Mouse (Mus musculus): Measurements from ENCODE around the gene Rad51b.

The Rad51b gene

DNA sequence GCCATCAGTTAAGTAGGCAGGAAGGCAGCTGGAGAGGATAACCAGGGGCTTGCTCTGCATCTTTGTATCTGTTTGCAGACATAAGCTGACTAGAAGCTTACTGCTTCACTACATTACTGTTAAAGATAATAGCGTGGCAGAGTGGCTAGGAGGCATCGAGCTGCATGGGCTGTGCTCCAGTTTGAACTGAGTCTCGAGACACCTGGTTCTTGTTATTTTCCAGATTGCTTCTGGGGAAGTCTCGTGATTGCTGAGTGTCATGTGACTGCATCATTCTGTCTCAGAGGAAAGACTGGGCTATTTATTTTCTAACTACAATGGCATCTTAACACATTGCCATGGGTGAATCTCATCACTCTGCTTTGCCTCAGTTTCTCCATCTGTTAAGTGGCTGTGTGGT lies 80.8 kb downstream of the Rad51b start:
- in situ Hi-C loops (cut with MboI, MseI), result no loop called here

DNA sequence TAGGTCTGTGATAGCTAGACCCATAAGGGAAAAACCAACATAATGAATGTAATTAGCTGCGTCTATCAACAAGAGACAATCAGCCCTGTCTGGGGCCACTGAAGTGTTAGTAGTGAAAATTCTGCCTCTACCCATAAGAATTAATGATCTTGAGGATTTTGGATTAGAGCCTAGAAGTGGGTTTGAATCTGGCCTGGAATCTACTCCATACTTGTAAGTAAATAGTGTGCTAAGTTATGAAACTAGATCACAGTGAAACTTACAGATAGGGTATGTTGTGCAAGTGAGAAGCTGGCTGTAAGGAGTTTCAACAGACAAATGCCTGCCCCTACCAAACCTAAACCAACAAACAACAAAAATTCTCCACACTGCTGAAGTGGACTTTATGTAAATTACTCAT lies 83.1 kb downstream of the Rad51b start:
- in situ Hi-C loops (cut with MboI, MseI), result no loop called here

DNA sequence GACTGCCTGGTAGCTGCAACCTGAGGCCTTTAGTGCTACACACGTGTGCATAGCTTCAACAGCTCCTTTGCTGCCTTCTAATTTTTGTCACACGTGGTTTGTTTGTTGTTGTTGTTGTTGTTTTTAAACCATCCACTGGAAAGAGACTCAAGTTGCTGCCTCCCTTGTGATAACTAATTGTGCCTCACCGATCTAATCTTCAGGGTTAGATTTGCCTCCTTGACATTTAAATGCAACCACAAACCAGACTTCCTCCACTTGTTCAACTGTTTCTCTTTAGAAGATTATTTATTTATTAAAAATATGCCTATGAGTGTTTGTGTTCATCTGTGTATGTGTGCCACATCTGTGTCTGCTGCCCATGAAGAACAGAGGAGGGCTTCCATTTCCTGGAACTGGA lies 84.4 kb downstream of the Rad51b start:
- in situ Hi-C loops (cut with MboI, MseI), result no loop called here

DNA sequence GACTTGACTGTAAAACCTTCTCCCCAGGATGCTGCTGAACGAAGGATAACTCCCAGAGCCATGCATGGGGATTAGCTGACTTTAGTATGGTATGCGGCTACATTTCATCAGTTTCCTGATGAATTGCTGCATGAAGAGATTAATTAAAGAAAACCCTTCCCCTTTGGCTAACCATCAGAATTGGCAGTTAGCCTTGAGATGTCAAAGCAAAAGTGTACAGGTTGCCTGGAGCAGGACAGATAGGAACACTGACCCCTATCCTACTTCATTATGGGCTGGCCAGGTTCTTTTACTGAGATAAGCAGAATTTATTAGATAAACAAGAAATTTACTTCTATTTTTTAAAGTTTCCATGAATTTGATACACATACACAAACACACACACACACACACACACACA lies 85.3 kb downstream of the Rad51b start:
- in situ Hi-C loops (cut with MboI, MseI), result no loop called here

DNA sequence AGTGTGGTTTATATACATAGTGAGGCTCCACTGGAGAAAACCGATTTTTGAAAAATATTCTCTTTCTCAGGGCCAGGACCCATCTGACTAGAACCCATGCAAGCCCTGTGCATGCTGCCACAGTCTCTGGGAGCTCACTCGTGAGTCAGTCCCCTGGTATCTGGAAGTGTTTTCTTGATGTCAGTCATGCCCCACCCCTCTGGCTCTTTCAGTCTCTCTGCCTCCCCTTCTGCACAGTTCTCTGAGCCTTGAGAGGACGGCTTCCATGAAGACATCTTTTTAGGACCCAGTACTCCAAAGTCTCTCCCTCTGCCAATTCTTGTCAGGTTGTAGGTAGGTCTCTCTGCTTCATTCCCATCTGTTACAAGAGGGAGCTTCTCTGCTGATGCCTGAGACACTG lies 86.5 kb downstream of the Rad51b start:
- in situ Hi-C loops (cut with MboI, MseI), result no loop called here

DNA sequence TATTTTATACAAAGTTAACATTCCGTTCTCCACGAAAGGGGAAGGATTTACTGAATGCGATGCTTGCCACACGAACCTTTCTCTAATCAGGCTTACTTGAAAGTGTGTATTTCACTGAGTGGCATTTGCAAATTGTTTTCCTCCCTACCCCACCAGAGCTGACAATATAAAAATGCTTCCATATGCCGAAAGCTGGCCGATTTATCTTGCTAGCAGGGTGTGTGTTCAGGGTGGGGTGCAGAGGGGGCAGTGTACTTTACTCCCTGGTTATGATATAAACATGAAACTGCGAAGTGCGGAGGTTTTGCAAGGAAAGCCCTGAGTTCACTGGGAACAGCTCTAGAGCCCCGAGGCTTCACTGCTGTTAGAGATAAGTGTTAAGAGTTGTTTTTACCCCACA lies 87.7 kb downstream of the Rad51b start:
- in situ Hi-C loops (cut with MboI, MseI), result no loop called here

DNA sequence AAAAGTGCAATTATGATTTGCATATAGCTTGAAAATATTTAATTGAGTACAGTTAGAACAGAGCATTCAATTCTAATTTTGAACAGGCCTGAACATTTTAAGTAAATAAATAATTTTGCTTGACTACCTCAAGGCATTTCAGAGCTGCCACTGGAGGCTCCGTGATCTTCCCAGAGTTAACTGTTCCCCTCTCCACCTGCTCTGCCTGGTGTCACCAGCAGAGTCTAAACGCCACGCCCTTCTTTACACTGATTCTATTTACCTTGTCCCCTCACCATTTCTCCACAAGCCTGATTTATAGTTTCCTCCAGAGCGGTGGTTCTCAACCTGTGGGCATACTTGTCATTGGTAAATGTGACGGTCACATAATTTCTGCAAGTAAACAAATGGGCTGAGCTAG lies 88.1 kb downstream of the Rad51b start:
- in situ Hi-C loops (cut with MboI, MseI), result no loop called here

DNA sequence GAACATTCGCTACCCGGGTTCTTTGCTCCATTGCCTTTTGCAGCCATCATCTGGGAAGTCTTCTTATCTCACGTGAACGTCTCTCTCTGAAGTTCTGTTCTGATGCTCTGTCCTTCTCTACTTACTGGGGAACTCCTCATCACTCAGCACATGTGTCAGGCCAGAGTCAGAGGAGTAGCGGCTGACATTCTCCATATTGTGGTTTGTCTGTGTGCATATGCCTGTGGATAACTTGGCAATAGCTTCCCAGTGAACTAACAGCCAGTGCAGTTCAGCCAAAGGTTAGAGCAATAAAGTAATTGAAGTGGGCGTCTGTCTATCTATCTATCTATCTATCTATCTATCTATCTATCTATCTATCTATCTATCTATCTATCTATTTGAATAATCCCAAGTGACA lies 90.8 kb downstream of the Rad51b start:
- in situ Hi-C loops (cut with MboI, MseI), result no loop called here

DNA sequence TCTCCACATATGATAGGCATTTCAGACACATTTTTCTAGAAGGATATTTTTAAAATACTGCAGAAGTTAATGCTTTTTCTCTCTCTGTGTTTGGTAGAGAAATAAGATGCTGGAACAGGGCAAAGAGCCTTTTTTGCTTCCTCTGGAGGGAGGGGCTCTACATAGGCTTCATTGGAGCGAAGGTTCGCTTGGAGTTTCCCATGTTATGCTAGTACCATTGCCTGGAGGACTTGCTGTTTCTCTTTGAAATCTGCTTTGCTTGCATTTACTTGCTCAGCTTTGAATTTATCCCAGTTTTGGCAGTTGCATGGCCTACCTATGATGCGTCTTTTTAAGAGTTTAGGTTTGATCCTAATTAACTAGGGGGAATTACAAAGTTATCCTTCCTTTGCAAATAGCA lies 92.2 kb downstream of the Rad51b start:
- in situ Hi-C loops (cut with MboI, MseI), result no loop called here

DNA sequence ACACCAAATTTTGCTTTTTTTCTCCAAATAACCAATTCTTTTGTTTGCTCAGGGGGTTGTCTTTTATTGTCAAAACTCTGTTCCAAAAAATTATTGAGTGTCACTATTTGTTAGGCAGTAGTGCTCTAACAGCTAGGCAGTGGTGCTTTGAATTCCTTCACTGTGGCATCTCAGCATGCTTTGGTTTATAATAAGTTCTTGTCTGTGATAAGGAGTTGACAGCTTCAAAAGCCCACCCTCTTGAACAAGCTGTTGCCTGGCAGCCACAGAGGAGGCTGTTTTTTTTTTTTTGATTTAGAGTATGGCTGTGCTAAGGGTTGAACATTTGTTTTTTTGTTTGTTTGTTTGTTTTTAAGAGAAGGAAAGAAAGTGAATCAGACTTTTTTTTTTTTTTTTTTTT lies 92.9 kb downstream of the Rad51b start:
- in situ Hi-C loops (cut with MboI, MseI), result no loop called here

DNA sequence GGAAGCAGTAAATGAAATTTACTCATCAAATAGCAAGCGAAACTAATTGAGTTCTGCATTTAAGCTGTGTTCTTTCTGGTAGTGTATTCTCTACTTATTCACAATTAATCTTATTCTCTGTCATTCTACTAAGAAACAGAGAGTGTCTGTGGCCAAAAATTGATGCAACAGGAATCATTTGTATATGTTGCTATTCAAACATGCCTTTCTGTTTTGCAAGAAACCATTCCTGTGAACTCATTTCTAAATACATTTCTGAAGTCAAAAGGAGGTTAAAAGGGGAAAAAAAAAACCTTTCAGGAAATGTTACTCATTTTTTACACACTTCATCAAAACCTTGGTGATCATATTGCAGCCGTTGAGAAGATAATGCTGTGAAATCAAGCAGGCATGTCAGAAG lies 96.6 kb downstream of the Rad51b start:
- in situ Hi-C loops (cut with MboI, MseI), result no loop called here

DNA sequence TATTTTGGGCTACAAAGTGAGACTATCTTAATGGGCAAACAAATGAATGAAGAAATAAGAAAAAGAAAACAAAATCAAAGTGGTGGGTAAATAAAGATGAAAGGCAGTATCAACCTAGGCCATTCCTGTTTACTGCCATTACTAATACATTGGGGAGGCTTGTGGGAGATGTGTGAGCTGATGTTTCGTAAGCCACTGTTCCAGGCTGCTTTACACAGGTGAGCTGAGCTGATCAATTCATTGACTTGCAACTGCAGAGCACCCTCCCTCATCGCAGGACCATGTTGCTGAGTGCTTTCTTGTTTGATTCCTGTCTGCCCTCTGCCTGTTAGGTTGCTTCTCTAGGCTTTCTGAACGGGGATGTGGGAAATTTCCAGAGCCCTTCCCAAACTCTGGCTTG lies 106.9 kb downstream of the Rad51b start:
- in situ Hi-C loops (cut with MboI, MseI), result no loop called here

DNA sequence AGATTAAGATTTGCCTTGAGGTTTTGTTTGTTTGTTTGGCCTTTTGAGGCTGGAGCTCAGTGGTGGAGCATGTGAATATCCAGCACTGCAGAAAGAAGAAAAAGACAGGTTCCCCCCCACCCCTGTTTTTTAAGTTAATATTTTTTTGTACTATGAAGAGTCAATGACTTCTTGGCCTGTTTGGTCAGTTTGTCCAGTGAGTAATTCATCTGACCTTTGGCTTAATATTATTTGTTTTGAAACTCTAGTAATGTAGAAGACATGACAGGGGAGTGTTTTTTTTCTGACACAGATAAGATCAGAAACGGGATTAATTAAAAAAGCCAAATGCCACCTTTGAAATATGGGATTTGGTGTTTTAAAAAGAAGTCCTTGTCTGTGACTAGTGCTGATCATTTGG lies 107.4 kb downstream of the Rad51b start:
- in situ Hi-C loops (cut with MboI, MseI), result no loop called here

DNA sequence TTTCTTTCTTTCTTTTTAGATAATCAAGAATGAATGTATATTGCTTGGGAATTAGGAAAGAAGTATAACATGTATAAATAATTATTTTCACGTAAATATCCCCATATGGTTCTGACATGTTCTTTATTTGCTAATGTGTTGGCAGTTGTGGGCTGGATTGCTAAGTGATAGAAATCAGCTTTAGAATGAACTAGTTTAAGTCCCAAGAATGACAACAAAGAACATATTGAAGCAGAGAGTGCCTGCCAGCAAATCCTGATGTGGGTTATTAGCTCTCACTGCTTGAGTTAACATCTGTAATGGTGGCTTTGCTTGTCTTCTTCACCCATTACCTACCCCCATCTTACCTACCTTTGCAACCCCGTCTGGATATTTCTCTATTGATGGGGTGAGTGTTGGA lies 111.6 kb downstream of the Rad51b start:
- in situ Hi-C loops (cut with MboI, MseI), result no loop called here

DNA sequence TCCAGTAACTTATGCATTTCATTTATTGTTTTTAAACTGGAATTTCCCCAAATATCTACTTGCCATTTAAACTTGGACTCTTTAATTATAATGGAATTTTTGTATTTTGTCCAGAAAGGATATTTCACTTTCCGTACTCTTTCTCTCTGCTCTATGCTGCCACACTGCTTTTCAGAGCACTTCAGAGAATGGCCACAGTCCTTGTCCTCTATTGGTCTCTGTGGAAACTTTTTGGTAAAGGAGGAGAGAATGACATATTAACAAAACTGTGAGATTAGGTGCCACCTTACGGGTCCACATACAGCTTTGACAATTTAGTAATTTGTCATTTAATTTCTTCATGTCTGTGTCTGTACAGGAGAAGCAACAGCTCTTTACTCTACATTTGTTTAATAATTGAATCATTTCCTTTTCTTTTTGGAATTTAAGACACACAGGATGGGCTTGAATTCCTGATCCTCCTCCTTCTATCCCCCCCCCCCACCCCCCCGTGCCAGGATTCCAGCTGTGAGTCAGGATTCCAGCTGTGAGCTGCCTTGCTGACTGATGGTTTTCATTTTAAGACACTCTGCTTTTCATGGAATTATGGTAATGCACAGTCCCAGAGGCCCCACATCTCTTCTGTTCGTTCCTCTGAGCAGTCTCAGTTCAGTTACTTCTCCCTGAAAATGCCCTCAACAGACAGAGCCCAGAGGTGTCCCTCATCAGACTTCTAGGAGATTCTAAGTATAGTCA lies 112.2 kb downstream of the Rad51b start:
- in situ Hi-C loops (cut with MboI, MseI), result no loop called here

DNA sequence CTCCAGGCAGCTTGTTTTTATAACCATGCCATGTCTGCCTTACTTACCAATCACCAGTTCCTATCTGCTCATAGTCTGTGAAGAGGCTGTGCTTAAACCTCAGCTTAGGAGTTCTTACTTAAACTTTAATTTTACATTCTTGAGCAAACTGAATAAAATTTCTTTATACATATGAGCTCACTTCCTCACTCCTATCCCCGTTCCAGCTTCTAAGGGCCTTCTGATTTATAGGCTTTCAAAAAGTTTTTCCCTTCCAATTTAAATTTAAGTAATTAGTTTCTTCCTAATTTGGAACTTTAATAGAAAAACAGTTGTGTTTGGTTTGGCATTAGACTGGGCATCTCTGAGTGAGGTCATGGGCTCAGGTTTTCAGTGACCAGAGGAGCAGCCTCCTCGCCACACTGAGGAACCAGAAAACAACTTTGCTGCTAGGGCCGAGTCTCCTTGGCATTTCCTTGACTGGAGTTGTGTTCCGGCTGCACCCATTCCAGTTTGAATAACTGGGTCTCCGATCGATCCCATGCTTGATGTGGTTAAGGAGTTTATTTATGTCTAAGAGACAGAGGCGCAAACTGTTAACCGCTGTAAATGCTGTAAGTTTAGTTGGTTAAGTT lies 115.9 kb downstream of the Rad51b start:
- in situ Hi-C loops (cut with MboI, MseI), result no loop called here

DNA sequence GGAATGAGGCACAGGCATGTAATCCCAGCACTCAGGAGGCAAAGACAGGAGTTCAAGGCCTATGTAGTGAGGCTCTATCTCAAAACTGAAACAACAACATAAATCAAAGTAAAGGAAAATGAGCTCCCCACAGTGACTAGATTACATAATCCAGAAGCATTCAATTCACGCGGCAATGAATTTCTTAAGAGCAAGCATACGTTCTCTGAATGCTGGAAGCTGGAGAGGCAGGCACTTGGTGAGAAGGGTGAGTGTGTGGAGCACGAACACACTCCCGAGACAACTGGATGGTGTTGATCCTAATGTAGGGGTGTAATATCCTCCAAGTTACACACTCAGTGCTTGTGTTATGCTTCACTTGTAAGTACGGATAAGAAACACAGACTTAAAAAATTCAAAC lies 120.3 kb downstream of the Rad51b start:
- in situ Hi-C loops (cut with MboI, MseI), result no loop called here

DNA sequence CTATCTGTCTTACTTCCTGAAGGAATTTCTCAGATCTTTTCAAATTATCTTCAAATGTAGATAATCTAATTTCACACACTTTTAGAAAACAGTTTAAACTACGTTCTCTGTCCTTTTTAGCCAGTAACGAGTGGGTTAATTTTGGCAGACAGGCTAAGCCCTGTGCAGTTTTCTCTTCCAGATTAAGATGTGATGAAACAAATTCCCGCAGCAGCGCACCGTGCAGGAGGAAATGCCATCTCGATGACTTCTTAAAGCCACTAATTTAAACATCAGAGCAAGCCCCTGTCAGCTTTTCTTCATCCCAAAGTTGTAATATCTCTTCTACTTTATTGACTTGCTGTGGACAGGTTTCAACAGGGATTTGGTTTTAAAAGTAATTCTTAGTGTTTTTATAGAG lies 123.5 kb downstream of the Rad51b start:
- in situ Hi-C loops (cut with MboI, MseI), result no loop called here

DNA sequence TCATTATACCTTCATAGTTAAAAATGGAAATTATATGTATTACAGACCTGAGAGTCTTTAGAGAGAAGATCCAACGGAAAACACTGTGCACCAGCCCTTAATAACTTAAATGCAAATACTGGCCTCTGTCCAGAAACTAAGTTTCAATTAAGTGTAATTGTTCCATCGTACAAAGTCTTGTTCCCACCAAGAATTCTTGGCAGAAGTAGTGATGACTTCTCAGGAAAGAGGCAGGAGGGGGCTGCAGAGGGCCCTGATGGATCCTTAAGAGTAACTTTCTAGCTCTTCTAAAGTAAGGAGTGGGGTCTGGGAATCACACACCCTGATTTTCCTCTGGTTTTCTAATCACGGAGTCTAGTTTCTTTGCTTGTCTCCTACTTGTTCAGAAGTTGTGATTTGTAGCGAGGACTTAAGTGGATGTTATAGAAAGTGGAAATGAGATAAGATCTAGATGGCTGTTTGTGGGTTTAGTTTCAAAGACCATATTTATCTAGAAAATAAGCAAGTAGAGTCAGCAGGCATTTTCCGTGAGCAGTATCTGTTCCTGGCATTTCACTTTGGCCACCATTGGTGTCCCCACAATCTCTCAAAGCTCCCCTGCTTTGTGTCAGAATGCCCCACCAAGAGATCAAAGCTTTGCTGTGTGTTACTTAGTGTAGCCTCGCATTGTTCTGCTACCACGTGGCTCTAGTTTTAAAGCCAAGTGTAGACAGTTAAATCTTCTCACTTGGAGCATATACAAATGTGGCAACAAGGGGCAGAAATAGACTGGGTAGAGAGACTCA lies 132.6 kb downstream of the Rad51b start:
- in situ Hi-C loops (cut with MboI, MseI), result no loop called here

DNA sequence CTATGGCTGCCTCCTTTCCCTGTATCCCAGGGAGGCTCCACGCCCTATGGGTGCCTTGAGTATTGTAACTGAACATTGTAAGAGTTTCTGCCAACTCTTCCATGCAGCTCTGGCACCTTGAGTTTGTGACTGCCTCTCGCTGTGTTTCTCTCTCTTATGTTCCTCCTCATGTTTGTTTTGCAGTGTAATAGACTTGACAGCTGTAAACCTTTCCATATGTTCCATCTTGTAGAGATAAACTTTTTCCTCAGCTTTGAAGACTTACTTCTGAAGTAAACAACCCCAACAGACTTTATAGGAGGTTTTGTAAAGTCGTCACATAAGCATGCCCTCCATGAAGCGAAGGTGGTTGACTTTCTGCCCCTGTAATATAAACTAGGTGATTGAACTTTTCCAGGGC lies 134.1 kb downstream of the Rad51b start:
- in situ Hi-C loops (cut with MboI, MseI), result no loop called here

DNA sequence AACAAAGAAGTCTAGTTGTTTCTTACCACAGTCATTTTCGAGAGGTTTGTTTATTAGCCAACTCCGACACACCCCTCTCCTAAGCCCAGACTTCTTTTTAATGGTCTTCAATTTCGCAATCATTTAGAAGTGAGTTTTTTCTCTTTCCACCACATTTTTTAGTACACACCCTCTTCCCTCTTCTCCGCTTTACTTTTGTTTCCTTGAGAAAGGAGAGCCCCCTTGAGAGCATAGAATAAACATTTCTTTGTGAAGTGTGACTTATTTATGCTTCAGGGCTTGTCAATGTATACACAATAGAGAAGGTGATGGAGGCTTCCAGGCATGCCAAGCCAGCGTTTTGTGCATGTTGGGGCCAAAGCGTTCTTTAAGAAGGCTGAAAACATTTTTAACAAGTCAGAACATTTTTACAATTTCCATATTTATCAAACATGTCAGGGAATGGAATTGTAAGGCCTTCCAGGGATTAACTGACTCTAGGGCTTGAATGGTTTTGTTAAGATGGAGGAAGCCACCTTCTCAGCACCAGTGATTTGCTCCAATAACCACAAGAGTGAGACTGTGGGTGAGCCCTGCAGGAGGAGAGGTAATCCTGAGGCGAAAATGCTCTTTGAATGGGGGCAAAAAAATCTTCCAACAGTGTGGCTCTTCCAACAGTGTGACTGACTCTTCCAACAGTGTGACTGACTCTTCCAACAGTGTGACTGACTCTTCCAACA lies 136.8 kb downstream of the Rad51b start:
- in situ Hi-C loops (cut with MboI, MseI), result no loop called here

DNA sequence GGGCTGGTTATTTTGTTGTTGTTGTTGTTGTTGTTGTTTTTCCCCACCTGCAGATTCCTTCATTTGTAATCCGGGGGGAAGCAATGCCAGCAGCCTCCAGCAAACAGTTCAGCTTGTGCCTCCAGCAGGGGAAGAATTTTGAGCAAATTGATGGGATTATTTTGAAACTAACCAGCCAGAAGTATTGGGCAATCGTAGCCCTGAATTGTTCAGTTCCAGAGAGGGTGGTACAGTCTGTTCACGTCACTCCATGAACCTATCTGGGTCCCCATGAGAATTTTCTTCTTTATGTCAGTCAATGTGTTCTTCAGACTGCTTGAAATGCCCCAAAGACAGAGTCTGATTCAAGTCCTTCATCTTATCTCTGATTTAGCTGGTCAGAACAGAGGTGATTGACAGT lies 138.4 kb downstream of the Rad51b start:
- in situ Hi-C loops (cut with MboI, MseI), result no loop called here

Measured in T-helper 2 cell (primary cell).